Comparison of ENCODE assay signal across 8 mouse cellular contexts in genomic region chr3:108283241-108283561, GRCm38 (mm10). TPM values are rescaled to one million over a fixed set of nuclear protein-coding genes. Genes with fewer than 3 reads are reported as not detected.
DNase-seq lines count a peak whose midpoint lies in the region; ATAC-seq and TF ChIP-seq lines count a peak whose summit lies in the region.

No protein-coding gene starts in this region.

- H3K36me3 ChIP-seq in lung, embryonic 16.5 days (ENCODE audit: control insufficient read depth, insufficient read depth, low read length): 0 out of 2 replicates have a peak, but pooled peaks cover 2% of the 10 kb centered on the region
- peaks cover 24% of the 10 kb centered on the region for H3K36me3 ChIP-seq in forebrain, embryonic 10.5 days (replicated peaks)
- peaks cover 21% of the 10 kb centered on the region for H3K36me3 ChIP-seq in limb, embryonic 12.5 days

- WGBS in lung, embryonic 16.5 days: 7% methylated on average over 6 of the region's 6 CpGs
- WGBS in forebrain, embryonic 10.5 days: 14% methylated on average over 6 of the region's 6 CpGs
- WGBS in limb, embryonic 12.5 days: 18% methylated on average over 6 of the region's 6 CpGs
- WGBS in olfactory bulb, adult 2 months: 7% methylated on average over 6 of the region's 6 CpGs

- H3K27ac ChIP-seq in lung, embryonic 16.5 days (ENCODE audit: low read length): peak overlapping the region; percentile 95
- peak overlapping the region; percentile 90 for H3K27ac ChIP-seq in forebrain, embryonic 10.5 days
- H3K27ac ChIP-seq in limb, embryonic 12.5 days: peak overlapping the region; percentile 88
- peak overlapping the region; percentile 52 for H3K27ac ChIP-seq in olfactory bulb, adult 2 months (ENCODE audit: insufficient read depth, low read depth, low read length)

- no peaks in the 10 kb centered on the region for H3K27me3 ChIP-seq in lung, embryonic 16.5 days (ENCODE audit: control insufficient read depth, insufficient read depth, low read depth, low read length)
- no peaks in the 10 kb centered on the region for H3K27me3 ChIP-seq in forebrain, embryonic 10.5 days (ENCODE audit: poor library complexity, severe bottlenecking)
- no peaks in the 10 kb centered on the region for H3K27me3 ChIP-seq in limb, embryonic 12.5 days

- TF ChIP-seq CTCF in olfactory bulb, adult 2 months (IDR thresholded peaks at IDR 0.05; ENCODE audit: insufficient read depth, low read depth, low read length): no peak

- peaks cover 41% of the 10 kb centered on the region for H3K4me1 ChIP-seq in lung, embryonic 16.5 days (replicated peaks; ENCODE audit: control insufficient read depth, insufficient read depth, low read length)
- peaks cover 55% of the 10 kb centered on the region for H3K4me1 ChIP-seq in forebrain, embryonic 10.5 days
- H3K4me1 ChIP-seq in limb, embryonic 12.5 days (replicated peaks): peaks cover 32% of the 10 kb centered on the region
- H3K4me1 ChIP-seq in olfactory bulb, adult 2 months (ENCODE audit: control insufficient read depth, insufficient read depth, low read length): peaks cover 7% of the 10 kb centered on the region

- H3K9ac ChIP-seq in lung, embryonic 16.5 days (ENCODE audit: low read length): peak overlapping the region; percentile 82
- H3K9ac ChIP-seq in limb, embryonic 12.5 days (replicated peaks): peak overlapping the region; percentile 52

- DNase-seq in lung, postnatal 4 days: no peak
- no peak for DNase-seq in forebrain, embryonic 10.5 days (ENCODE audit: extremely low spot score, low spot score)
- no peak for DNase-seq in adrenal gland, adult (ENCODE audit: inconsistent age in 2 of 2, low spot score in 1 of 2)
- no peak for DNase-seq in right cerebral cortex, postnatal 25 days
- no peak for DNase-seq in cerebellum, adult 8-10 months

- peak overlapping the region; percentile 91 for H3K4me3 ChIP-seq in lung, embryonic 16.5 days (ENCODE audit: low read length)
- peak overlapping the region; percentile 94 for H3K4me3 ChIP-seq in forebrain, embryonic 10.5 days
- peak overlapping the region; percentile 91 for H3K4me3 ChIP-seq in limb, embryonic 12.5 days (replicated peaks)
- H3K4me3 ChIP-seq in olfactory bulb, adult 2 months (ENCODE audit: insufficient read depth, low read depth, low read length): peak overlapping the region; percentile 99

- peak overlapping the region; percentile 76 for H3K4me2 ChIP-seq in lung, embryonic 16.5 days (ENCODE audit: low read depth, low read length)
- H3K4me2 ChIP-seq in limb, embryonic 12.5 days: peak overlapping the region; percentile 91

- ATAC-seq in lung, embryonic 16.5 days (ENCODE audit: low read depth): no peak
- no peak for ATAC-seq in limb, embryonic 12.5 days (ENCODE audit: insufficient number of reproducible peaks, insufficient read depth, low FRiP score, low TSS enrichment, low read depth)

- no peak for TF ChIP-seq POLR2A in olfactory bulb, adult 2 months (IDR thresholded peaks at IDR 0.05; ENCODE audit: insufficient read depth, low read depth, low read length)

- no peaks in the 10 kb centered on the region for H3K9me3 ChIP-seq in lung, embryonic 16.5 days (ENCODE audit: control insufficient read depth, low read length)
- no peaks in the 10 kb centered on the region for H3K9me3 ChIP-seq in forebrain, embryonic 10.5 days
- H3K9me3 ChIP-seq in limb, embryonic 12.5 days: no peaks in the 10 kb centered on the region

RNA-seq across cellular contexts. Expression of gene Sort1, which starts 0.7 kb away (rescaled TPM):
- polyA plus RNA-seq in lung, embryonic 16.5 days (2015; fragmentation: Nextera tagmentation; extraction: Ambion mirVana): 13.7 and 14.3 TPM in 2 replicates
- 9.7 and 10.5 TPM in 2 replicates for polyA plus RNA-seq in forebrain, embryonic 10.5 days (2016; fragmentation: Nextera tagmentation; extraction: Ambion mirVana)
- 14.7 and 16.2 TPM in 2 replicates for polyA plus RNA-seq in limb, embryonic 12.5 days (2016; fragmentation: Nextera tagmentation; extraction: Ambion mirVana)
- 89.7 TPM in 1 of 2 replicates, not detected in the other for polyA plus RNA-seq in olfactory bulb, adult 2 months (2012; ENCODE audit: insufficient read depth, insufficient read length, low replicate concordance, missing spikeins)

RNA-seq across cellular contexts. Expression of gene Psma5, which starts 26.5 kb away (rescaled TPM):
- polyA plus RNA-seq in lung, embryonic 16.5 days (2015; fragmentation: Nextera tagmentation; extraction: Ambion mirVana): 254 and 275 TPM in 2 replicates
- 353 and 358 TPM in 2 replicates for polyA plus RNA-seq in forebrain, embryonic 10.5 days (2016; fragmentation: Nextera tagmentation; extraction: Ambion mirVana)
- 297 and 302 TPM in 2 replicates for polyA plus RNA-seq in limb, embryonic 12.5 days (2016; fragmentation: Nextera tagmentation; extraction: Ambion mirVana)
- polyA plus RNA-seq in olfactory bulb, adult 2 months (2012; ENCODE audit: insufficient read depth, insufficient read length, low replicate concordance, missing spikeins): not detected in 2 replicates

RNA-seq across cellular contexts. Expression of gene Sypl2, which starts 56.8 kb away (rescaled TPM):
- polyA plus RNA-seq in lung, embryonic 16.5 days (2015; fragmentation: Nextera tagmentation; extraction: Ambion mirVana): 0.46 and 1.1 TPM in 2 replicates
- polyA plus RNA-seq in forebrain, embryonic 10.5 days (2016; fragmentation: Nextera tagmentation; extraction: Ambion mirVana): 0.98 and 1.0 TPM in 2 replicates
- 0.64 and 0.87 TPM in 2 replicates for polyA plus RNA-seq in limb, embryonic 12.5 days (2016; fragmentation: Nextera tagmentation; extraction: Ambion mirVana)
- polyA plus RNA-seq in olfactory bulb, adult 2 months (2012; ENCODE audit: insufficient read depth, insufficient read length, low replicate concordance, missing spikeins): not detected in 2 replicates
